Mouse (Mus musculus): ENCODE data around the gene Rapgef5. TPM values are rescaled to one million over a fixed set of nuclear protein-coding genes. Genes with fewer than 3 reads are reported as not detected.

The Rapgef5 gene
- total and polyA plus RNA-seq, 3 experiments, result not detected

- no peaks in the 10 kb centered on the region for H3K27me3 ChIP-seq (ENCODE audit: control insufficient read depth in 1 of 2, insufficient read depth in 2 of 2, low read length in 2 of 2)
- DNase-seq (ENCODE audit: low read depth, low spot score), result no peak
- no peak overlapping the region for H3K27ac ChIP-seq (ENCODE audit: control insufficient read depth, low read depth, low read length)
- no peak for TF ChIP-seq ETS1 (IDR thresholded peaks at IDR 0.05; ENCODE audit: low read depth, low read length)
- no peak for TF ChIP-seq TCF12 (IDR thresholded peaks at IDR 0.05; ENCODE audit: low read depth, low read length)
- no peak for TF ChIP-seq NELFE (IDR thresholded peaks at IDR 0.05; ENCODE audit: low read depth, low read length)
- 0 out of 2 replicates have a peak, but pooled peaks cover 2% of the 10 kb centered on the region for H3K9me3 ChIP-seq (replicated peaks; ENCODE audit: insufficient read depth, low read length)
- H3K9ac ChIP-seq (ENCODE audit: control insufficient read depth, low read depth, low read length, poor library complexity, severe bottlenecking), result no peak overlapping the region
- no peaks in the 10 kb centered on the region for H3K79me2 ChIP-seq (ENCODE audit: control insufficient read depth, insufficient read depth, low read length, poor library complexity)
- no peaks in the 10 kb centered on the region for H3K36me3 ChIP-seq (ENCODE audit: control insufficient read depth in 1 of 2, insufficient read depth in 2 of 2, low read length in 2 of 2)
- H3K4me1 ChIP-seq (ENCODE audit: control insufficient read depth in 1 of 2, insufficient read depth in 2 of 2, low read length in 2 of 2), result no peaks in the 10 kb centered on the region
- no peak overlapping the region for H3K4me3 ChIP-seq (ENCODE audit: control insufficient read depth in 1 of 2, insufficient read depth in 1 of 2, low read depth in 2 of 2, low read length in 2 of 2)
These were observed 148.4 kb downstream of the Rapgef5 start for GRCm38 (mm10) chr12:117664644-117665043.

DNA sequence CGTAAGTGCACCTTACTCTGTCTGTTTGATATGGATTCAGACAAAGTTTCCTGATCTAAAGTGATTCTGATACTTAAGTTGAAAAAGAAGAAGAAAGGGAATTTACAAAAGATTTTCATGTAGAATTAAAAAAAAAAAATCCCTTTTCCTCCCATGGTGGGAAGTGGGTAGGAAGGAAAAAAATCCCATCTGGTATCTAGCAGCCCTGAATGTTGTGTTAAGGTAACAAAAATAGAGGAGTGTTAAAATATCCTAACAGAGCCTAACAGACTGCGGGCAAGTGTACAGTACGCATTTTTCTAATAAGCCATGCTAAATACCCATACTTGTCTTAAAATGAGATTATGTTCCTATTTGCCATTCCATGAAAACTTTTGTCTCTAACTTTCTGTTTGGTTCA is 150.1 kb downstream of the Rapgef5 start:
- Histone ChIP-seq H3K27me3 (ENCODE audit: control insufficient read depth in 1 of 2, insufficient read depth in 2 of 2, low read length in 2 of 2) (no peaks in the 10 kb centered on the region), H3K36me3 (ENCODE audit: control insufficient read depth in 1 of 2, insufficient read depth in 2 of 2, low read length in 2 of 2) (no peaks in the 10 kb centered on the region), H3K27ac (ENCODE audit: control insufficient read depth, low read depth, low read length) (no peak overlapping the region), H3K9ac (ENCODE audit: control insufficient read depth, low read depth, low read length, poor library complexity, severe bottlenecking) (no peak overlapping the region), H3K4me3 (ENCODE audit: control insufficient read depth in 1 of 2, insufficient read depth in 1 of 2, low read depth in 2 of 2, low read length in 2 of 2) (no peak overlapping the region), H3K9me3 (replicated peaks; ENCODE audit: insufficient read depth, low read length) (0 out of 2 replicates have a peak, but pooled peaks cover 2% of the 10 kb centered on the region), H3K4me1 (ENCODE audit: control insufficient read depth in 1 of 2, insufficient read depth in 2 of 2, low read length in 2 of 2) (no peaks in the 10 kb centered on the region), H3K79me2 (ENCODE audit: control insufficient read depth, insufficient read depth, low read length, poor library complexity) (no peaks in the 10 kb centered on the region)
- DNase-seq (ENCODE audit: low read depth, low spot score), result no peak
- no peak for TF ChIP-seq GATA1 (IDR thresholded peaks at IDR 0.05; ENCODE audit: low read depth, low read length)
- no peak for TF ChIP-seq JUND (IDR thresholded peaks at IDR 0.05; ENCODE audit: low read depth, low read length)
- no peak for TF ChIP-seq CHD2 (IDR thresholded peaks at IDR 0.05; ENCODE audit: low read length)
- TF ChIP-seq E2F4 (IDR thresholded peaks at IDR 0.05; ENCODE audit: borderline replicate concordance, low read depth, low read length), result no peak
- TF ChIP-seq ELF1 (IDR thresholded peaks at IDR 0.05; ENCODE audit: low read depth, low read length), result no peak
- TF ChIP-seq ETS1 (IDR thresholded peaks at IDR 0.05; ENCODE audit: low read depth, low read length), result no peak
- no peak for TF ChIP-seq MXI1 (IDR thresholded peaks at IDR 0.05; ENCODE audit: low read depth, low read length)
- no peak for TF ChIP-seq RAD21 (IDR thresholded peaks at IDR 0.05; ENCODE audit: low read depth, low read length)
- TF ChIP-seq CTCF (IDR thresholded peaks at IDR 0.05 in 2 of 3, conservative IDR thresholded peaks at IDR 0.05 in 1 of 3; ENCODE audit: control insufficient read depth in 1 of 3, insufficient read depth in 1 of 3, low read depth in 2 of 3, low read length in 3 of 3, poor library complexity in 1 of 3, severe bottlenecking in 1 of 3), result no peak
- no peak for TF ChIP-seq NRF1 (IDR thresholded peaks at IDR 0.05; ENCODE audit: insufficient read depth, low read depth, low read length, poor library complexity, severe bottlenecking)
- no peak for TF ChIP-seq EP300 (IDR thresholded peaks at IDR 0.05; ENCODE audit: low read depth in 1 of 2, low read length in 2 of 2)
- TF ChIP-seq ZNF384 (IDR thresholded peaks at IDR 0.05; ENCODE audit: low read depth, low read length), result no peak
- no peak for TF ChIP-seq SIN3A (IDR thresholded peaks at IDR 0.05; ENCODE audit: low read length)
- TF ChIP-seq MEF2A (IDR thresholded peaks at IDR 0.05; ENCODE audit: extremely low read depth, insufficient replicate concordance, low read depth, low read length, poor library complexity, severe bottlenecking), result no peak
- no peak for TF ChIP-seq MAZ (IDR thresholded peaks at IDR 0.05; ENCODE audit: low read depth, low read length)
- TF ChIP-seq ZKSCAN1 (IDR thresholded peaks at IDR 0.05; ENCODE audit: low read depth, low read length), result no peak

Data from MEL (cell line).